Mouse (Mus musculus) ES-Bruce4 (cell line): ENCODE measurements around the gene Phldb3.

Experiments used
- CTCF ChIP-seq: IDR thresholded peaks from one replicate; pipeline ENCODE4 v1.8.1; 2011; ENCODE audit warnings: low read depth, low read length
- EP300 ChIP-seq: IDR thresholded peaks from 2 replicates; pipeline ENCODE4 v1.6.1; 2011; ENCODE audit warnings: low read depth, low read length; ENCODE audit not compliant: insufficient read depth

- TF ChIP-seq CTCF: peak; percentile 89
- no peak for TF ChIP-seq EP300
Measured at GRCm38 (mm10) chr7:24642491-24642890, 31.9 kb downstream of the Phldb3 start.
